ENCODE assay signal across 19 mouse cellular contexts in the genomic region with DNA sequence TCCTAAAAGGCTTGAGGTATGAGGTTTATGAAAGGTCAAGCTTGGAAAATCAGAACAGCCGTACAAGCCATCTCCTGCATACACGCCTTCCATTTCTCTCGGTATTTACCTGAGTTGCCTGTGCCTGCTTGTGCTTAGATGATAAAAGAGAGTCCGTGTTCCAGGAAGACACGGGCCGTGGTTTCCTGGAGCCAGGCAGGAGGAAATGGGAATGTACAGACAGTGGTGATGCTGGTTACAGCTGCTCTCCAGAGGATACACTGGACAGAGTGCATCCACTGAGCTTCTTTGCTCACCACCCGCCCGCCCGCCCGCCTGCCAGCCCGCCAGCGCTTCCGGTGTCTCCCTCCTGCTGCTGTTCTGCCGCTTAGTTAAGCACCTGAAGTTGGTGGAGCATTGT.
"Had no signal": no experiment of that assay in that cellular context is flagged by ENCODE, and none has a peak within 500 bp of the region (broad histone marks: within the 10 kb centered on the region; RNA-seq: fewer than 3 reads in every experiment).

No protein-coding gene starts in this region.

- DNase-seq: lung, postnatal 10 days; lung, postnatal 36 days; midbrain, embryonic 14.5 days; retina, postnatal 1 day; right cerebral cortex, adult 18-20 months; right cerebral cortex, postnatal 25 days; right cerebral cortex, postnatal 4 days; spleen, adult 18-20 months; thymus, adult 18-20 months; thymus, postnatal 14 days; thymus, postnatal 36 days had no signal

- H3K4me3 ChIP-seq: liver, embryonic 12.5 days; midbrain, embryonic 10.5 days; midbrain, embryonic 12.5 days; myocyte; neural tube, embryonic 13.5 days; neural tube, embryonic 15.5 days had no signal

- H3K27ac ChIP-seq: liver, embryonic 12.5 days; liver, embryonic 14.5 days; midbrain, embryonic 10.5 days; midbrain, embryonic 12.5 days; neural tube, embryonic 15.5 days had no signal

- H3K4me2 ChIP-seq: liver, embryonic 12.5 days; midbrain, embryonic 12.5 days; neural tube, embryonic 13.5 days; neural tube, embryonic 15.5 days had no signal

- ATAC-seq: liver, embryonic 12.5 days; midbrain, embryonic 16.5 days had no signal

- H3K27me3 ChIP-seq: liver, embryonic 12.5 days; midbrain, embryonic 12.5 days; neural tube, embryonic 13.5 days; neural tube, embryonic 15.5 days had no signal

- H3K9ac ChIP-seq: liver, embryonic 12.5 days; liver, embryonic 14.5 days; midbrain, embryonic 12.5 days; neural tube, embryonic 13.5 days; neural tube, embryonic 15.5 days had no signal
